In genomic region chr16:85495837-85496236, GRCm38 (mm10) we compare ENCODE assay signal across 32 mouse cellular contexts. TPM values are rescaled to one million over a fixed set of nuclear protein-coding genes. Genes with fewer than 3 reads are reported as not detected.
DNase-seq lines count a peak whose midpoint lies in the region; ATAC-seq lines count a peak whose summit lies in the region.
"Had no signal": no experiment of that assay in that cellular context is flagged by ENCODE, and none has a peak within 500 bp of the region (broad histone marks: within the 10 kb centered on the region; RNA-seq: fewer than 3 reads in every experiment).

No protein-coding gene starts in this region.

- H3K27me3 ChIP-seq in forebrain, embryonic 14.5 days (replicated peaks; ENCODE audit: control insufficient read depth, insufficient read depth, low read length) = no peaks in the 10 kb centered on the region
- H3K27me3 ChIP-seq in forebrain, embryonic 12.5 days = no peaks in the 10 kb centered on the region
- no peaks in the 10 kb centered on the region for H3K27me3 ChIP-seq in midbrain, embryonic 14.5 days (ENCODE audit: control insufficient read depth, insufficient read depth, low read length)
- H3K27me3 ChIP-seq in midbrain, embryonic 10.5 days (ENCODE audit: low read depth, poor library complexity, severe bottlenecking) = no peaks in the 10 kb centered on the region
- H3K27me3 ChIP-seq in forebrain, embryonic 16.5 days (replicated peaks; ENCODE audit: control insufficient read depth, insufficient read depth, low read length) = no peaks in the 10 kb centered on the region
- H3K27me3 ChIP-seq: CH12.LX; embryonic facial prominence, embryonic 13.5 days; heart, embryonic 13.5 days had no signal

- peak; percentile 73 for DNase-seq in forebrain, embryonic 14.5 days (ENCODE audit: low spot score)
- peak; percentile 39 for DNase-seq in midbrain, embryonic 14.5 days
- no peak for DNase-seq in midbrain, embryonic 10.5 days (ENCODE audit: low spot score)
- no peak for DNase-seq in layer of hippocampus, adult 9-11 months
- DNase-seq: adrenal gland, postnatal 10 days; adrenal gland, postnatal 36 days; B cell, adult 2 months; cerebellum, adult 11 months; cerebellum, adult 2 months; cerebellum, adult 9-11 months; cerebellum, postnatal 25 days; embryo, embryonic 11 days; gastrocnemius, postnatal 10 days; gastrocnemius, postnatal 36 days; heart, adult 2 months; heart, postnatal 14 days; heart, postnatal 4 days; kidney, adult 18-20 months had no signal

- H3K4me2 ChIP-seq in forebrain, embryonic 14.5 days (ENCODE audit: low read length) = no peak overlapping the region
- H3K4me2 ChIP-seq in forebrain, embryonic 12.5 days = no peak overlapping the region
- no peak overlapping the region for H3K4me2 ChIP-seq in midbrain, embryonic 14.5 days (ENCODE audit: low read length)
- no peak overlapping the region for H3K4me2 ChIP-seq in forebrain, embryonic 16.5 days (ENCODE audit: low read length)
- H3K4me2 ChIP-seq: embryonic facial prominence, embryonic 13.5 days; heart, embryonic 13.5 days; hindbrain, embryonic 14.5 days had no signal

- no peak overlapping the region for H3K4me3 ChIP-seq in forebrain, embryonic 14.5 days (ENCODE audit: low read depth, low read length)
- no peak overlapping the region for H3K4me3 ChIP-seq in forebrain, embryonic 12.5 days (replicated peaks)
- H3K4me3 ChIP-seq in midbrain, embryonic 14.5 days (replicated peaks; ENCODE audit: low read depth, low read length) = no peak overlapping the region
- H3K4me3 ChIP-seq in midbrain, embryonic 10.5 days = no peak overlapping the region
- no peak overlapping the region for H3K4me3 ChIP-seq in forebrain, embryonic 16.5 days (replicated peaks; ENCODE audit: low read length)
- H3K4me3 ChIP-seq: embryonic facial prominence, embryonic 10.5 days; embryonic facial prominence, embryonic 13.5 days; erythroblast, embryonic 14.5 days; heart, adult 2 months; heart, embryonic 10.5 days; heart, embryonic 13.5 days had no signal

- H3K36me3 ChIP-seq in forebrain, embryonic 14.5 days (ENCODE audit: control insufficient read depth, insufficient read depth, low read length) = no peaks in the 10 kb centered on the region
- no peaks in the 10 kb centered on the region for H3K36me3 ChIP-seq in forebrain, embryonic 12.5 days (replicated peaks)
- H3K36me3 ChIP-seq in midbrain, embryonic 14.5 days (ENCODE audit: control insufficient read depth, insufficient read depth, low read length) = no peaks in the 10 kb centered on the region
- no peaks in the 10 kb centered on the region for H3K36me3 ChIP-seq in midbrain, embryonic 10.5 days
- H3K36me3 ChIP-seq in forebrain, embryonic 16.5 days (ENCODE audit: control insufficient read depth, insufficient read depth) = no peaks in the 10 kb centered on the region
- H3K36me3 ChIP-seq: embryonic facial prominence, embryonic 10.5 days; embryonic facial prominence, embryonic 13.5 days; G1E; heart, embryonic 10.5 days; heart, embryonic 13.5 days had no signal

- ATAC-seq in forebrain, embryonic 14.5 days = peak; percentile 82
- ATAC-seq in forebrain, embryonic 12.5 days (ENCODE audit: low FRiP score) = no peak
- ATAC-seq in midbrain, embryonic 14.5 days (ENCODE audit: low FRiP score, low TSS enrichment) = no peak
- peak; percentile 90 for ATAC-seq in forebrain, embryonic 16.5 days
- ATAC-seq: hindbrain, postnatal 0 days; inflammation-experienced regulatory T-cells, adult 6 months; intestine, embryonic 16.5 days; Patski had no signal

- H3K9ac ChIP-seq in forebrain, embryonic 14.5 days (ENCODE audit: low read length) = no peak overlapping the region
- H3K9ac ChIP-seq in forebrain, embryonic 12.5 days = no peak overlapping the region
- H3K9ac ChIP-seq in midbrain, embryonic 14.5 days (replicated peaks; ENCODE audit: low read length) = no peak overlapping the region
- H3K9ac ChIP-seq in forebrain, embryonic 16.5 days (replicated peaks; ENCODE audit: low read depth, low read length) = no peak overlapping the region
- H3K9ac ChIP-seq: embryonic facial prominence, embryonic 13.5 days; heart, embryonic 13.5 days; hindbrain, embryonic 14.5 days had no signal

- no peaks in the 10 kb centered on the region for H3K4me1 ChIP-seq in forebrain, embryonic 14.5 days (ENCODE audit: control insufficient read depth, insufficient read depth, low read length)
- no peaks in the 10 kb centered on the region for H3K4me1 ChIP-seq in forebrain, embryonic 12.5 days
- H3K4me1 ChIP-seq in midbrain, embryonic 14.5 days (ENCODE audit: control insufficient read depth, insufficient read depth, low read length) = no peaks in the 10 kb centered on the region
- no peaks in the 10 kb centered on the region for H3K4me1 ChIP-seq in midbrain, embryonic 10.5 days
- H3K4me1 ChIP-seq in forebrain, embryonic 16.5 days (replicated peaks; ENCODE audit: control insufficient read depth, insufficient read depth, low read length) = no peaks in the 10 kb centered on the region; the same call in 1 of the 2 replicates
- H3K4me1 ChIP-seq: embryonic facial prominence, embryonic 10.5 days; embryonic facial prominence, embryonic 13.5 days; heart, embryonic 10.5 days; heart, embryonic 13.5 days had no signal

- no peaks in the 10 kb centered on the region for H3K9me3 ChIP-seq in forebrain, embryonic 14.5 days (replicated peaks; ENCODE audit: control insufficient read depth, low read length)
- H3K9me3 ChIP-seq in forebrain, embryonic 12.5 days = no peaks in the 10 kb centered on the region
- no peaks in the 10 kb centered on the region for H3K9me3 ChIP-seq in midbrain, embryonic 14.5 days (ENCODE audit: control insufficient read depth, low read length)
- no peaks in the 10 kb centered on the region for H3K9me3 ChIP-seq in midbrain, embryonic 10.5 days (replicated peaks)
- no peaks in the 10 kb centered on the region for H3K9me3 ChIP-seq in forebrain, embryonic 16.5 days (ENCODE audit: control insufficient read depth, low read length)
- H3K9me3 ChIP-seq: embryonic facial prominence, embryonic 10.5 days; embryonic facial prominence, embryonic 13.5 days; heart, embryonic 10.5 days; heart, embryonic 13.5 days had no signal

- 37% methylated on average over 2 of the region's 2 CpGs for WGBS in forebrain, embryonic 14.5 days
- WGBS in forebrain, embryonic 12.5 days = 75% methylated on average over 2 of the region's 2 CpGs
- 44% methylated on average over 2 of the region's 2 CpGs for WGBS in midbrain, embryonic 14.5 days
- 88% methylated on average over 2 of the region's 2 CpGs for WGBS in midbrain, embryonic 10.5 days
- 35% methylated on average over 2 of the region's 2 CpGs for WGBS in forebrain, embryonic 16.5 days

- H3K27ac ChIP-seq in forebrain, embryonic 14.5 days (ENCODE audit: low read depth, low read length) = no peak overlapping the region
- no peak overlapping the region for H3K27ac ChIP-seq in forebrain, embryonic 12.5 days
- H3K27ac ChIP-seq in midbrain, embryonic 14.5 days (replicated peaks; ENCODE audit: low read depth, low read length) = no peak overlapping the region
- H3K27ac ChIP-seq in midbrain, embryonic 10.5 days (replicated peaks) = no peak overlapping the region
- H3K27ac ChIP-seq in forebrain, embryonic 16.5 days (ENCODE audit: low read length) = no peak overlapping the region
- H3K27ac ChIP-seq: embryonic facial prominence, embryonic 10.5 days; embryonic facial prominence, embryonic 13.5 days; heart, adult 2 months; heart, embryonic 10.5 days; heart, embryonic 13.5 days; hindbrain, embryonic 14.5 days; hindbrain, postnatal 0 days had no signal

RNA-seq across cellular contexts. Expression of gene Cyyr1, which starts 57.4 kb away (rescaled TPM):
- 1.5 and 2.1 TPM in 2 replicates for polyA plus RNA-seq in forebrain, embryonic 14.5 days (2014; fragmentation: Nextera tagmentation; extraction: Ambion mirVana)
- polyA plus RNA-seq in forebrain, embryonic 12.5 days (2016; fragmentation: Nextera tagmentation; extraction: Ambion mirVana) = 2.4 and 2.7 TPM in 2 replicates
- 1.5 and 3.3 TPM in 2 replicates for polyA plus RNA-seq in midbrain, embryonic 14.5 days (2014; fragmentation: Nextera tagmentation; extraction: Ambion mirVana)
- polyA plus RNA-seq in midbrain, embryonic 10.5 days (2016; fragmentation: Nextera tagmentation; extraction: Ambion mirVana) = 4.9 and 5.1 TPM in 2 replicates
- 2.5 and 2.6 TPM in 2 replicates for polyA plus RNA-seq in forebrain, embryonic 16.5 days (2015; fragmentation: Nextera tagmentation; extraction: Ambion mirVana)
- polyA plus RNA-seq: erythroblast, embryonic 14.5 days; G1E; Patski had no signal

Comparison
In these comparisons a context has a peak if more than half of its experiments do, and no peak if none do; other contexts are left out.
1. ATAC-seq: peak in forebrain, embryonic 14.5 days (single experiment) and forebrain, embryonic 16.5 days (single experiment); none in forebrain, embryonic 12.5 days (single experiment) and midbrain, embryonic 14.5 days (single experiment).
2. DNase-seq: peak in forebrain, embryonic 14.5 days (single experiment) and midbrain, embryonic 14.5 days (single experiment); none in midbrain, embryonic 10.5 days (single experiment) and layer of hippocampus, adult 9-11 months (single experiment).